Mouse (Mus musculus) embryonic stem cell, embryonic (primary cell): Measurements from ENCODE around the gene Runx3.

ENCODE experiments used
- CTCF ChIA-PET, 4 experiments: fragments of 300-600 bp in 2 of 4; fragments of 350-600 bp in 2 of 4; sonication (Branson Sonifier 250); formaldehyde crosslinking; loops; one replicate each; lab custom pipeline; 2022; ENCODE audit warnings: inconsistent platforms in 2 of 4; lab: Charles Lee
- POLR2A ChIA-PET, 4 experiments: fragments of 300-600 bp in 2 of 4; fragments of 350-600 bp in 2 of 4; sonication (Branson Sonifier 250); formaldehyde crosslinking; loops; one replicate each; lab custom pipeline; 2022; ENCODE audit warnings: antibody characterized with exemption in 4 of 4, inconsistent platforms in 1 of 4; lab: Charles Lee

Runx3 gene

GRCm38 (mm10) chr4:135102019-135102740 is 18.3 kb upstream of the Runx3 start:
- POLR2A ChIA-PET = interaction anchor here in 2 of 4 experiments (1.1 to 1.5 kb wide), 2 partner anchors 22 to 26 kb away, joined by 3 to 5 read pairs; no protein-coding TSS in a partner anchor
- CTCF ChIA-PET = interaction anchor here in 3 of 4 experiments (0.9 to 2.1 kb wide), 3 partner anchors 11 to 17 kb away, joined by 3 to 8 read pairs (median 5); no protein-coding TSS in a partner anchor

DNA sequence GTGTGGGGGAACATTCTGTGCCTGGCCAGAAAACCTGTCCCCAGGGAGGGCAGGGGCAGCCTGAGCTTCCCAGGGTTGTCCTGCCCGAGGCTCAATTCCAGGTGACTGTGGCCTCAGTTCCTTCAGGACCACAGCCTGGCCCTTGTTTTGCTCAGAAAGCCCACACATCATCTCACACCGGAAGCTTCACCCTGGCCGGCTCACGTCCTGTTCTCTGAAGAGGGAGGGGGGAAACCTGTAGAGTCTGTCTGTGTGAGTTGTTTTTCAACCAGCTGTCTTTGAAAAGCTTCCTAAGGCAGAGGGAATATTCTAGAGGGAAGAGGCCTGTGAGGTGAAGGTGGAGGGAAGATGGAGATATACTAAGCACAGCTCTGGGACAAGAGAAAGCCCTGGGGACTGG is 17.7 kb upstream of the Runx3 start:
- CTCF ChIA-PET = interaction anchor here in 3 of 4 experiments (0.6 to 2.1 kb wide), 7 partner anchors 11 to 108 kb away, joined by 3 to 11 read pairs (median 3); no protein-coding TSS in a partner anchor
- POLR2A ChIA-PET = interaction anchor here in 2 of 4 experiments (1.1 to 1.5 kb wide), 2 partner anchors 23 to 26 kb away, joined by 3 to 5 read pairs; no protein-coding TSS in a partner anchor

DNA sequence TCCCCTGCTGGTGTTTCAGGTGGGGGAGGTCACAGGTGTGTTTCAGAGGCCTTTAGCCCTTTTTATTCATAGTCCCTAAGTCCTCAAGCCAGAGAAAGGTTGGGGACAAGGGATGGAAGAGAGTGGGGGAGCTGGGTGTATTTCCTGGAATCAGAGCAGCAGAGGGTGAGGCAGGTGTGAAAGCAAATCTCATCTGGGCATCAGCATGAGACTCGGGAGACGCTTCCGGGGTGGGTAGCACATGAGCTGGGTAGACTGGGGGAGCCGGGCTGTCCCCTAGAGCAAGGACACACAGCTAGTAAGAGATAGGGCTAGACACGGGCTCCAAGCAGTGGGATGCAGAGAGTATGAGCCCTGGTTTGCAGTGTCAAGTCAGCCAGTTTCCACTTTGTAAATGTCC is 16.7 kb upstream of the Runx3 start:
- CTCF ChIA-PET = interaction anchor here (0.6 to 2.1 kb wide), 7 partner anchors 19 to 390 kb away, joined by 3 to 8 read pairs (median 3); no protein-coding TSS in a partner anchor
- POLR2A ChIA-PET = interaction anchor here in 1 of 4 experiments (0.6 kb wide), 1 partner anchor 29 kb away, joined by 8 read pairs; no protein-coding TSS in a partner anchor

DNA sequence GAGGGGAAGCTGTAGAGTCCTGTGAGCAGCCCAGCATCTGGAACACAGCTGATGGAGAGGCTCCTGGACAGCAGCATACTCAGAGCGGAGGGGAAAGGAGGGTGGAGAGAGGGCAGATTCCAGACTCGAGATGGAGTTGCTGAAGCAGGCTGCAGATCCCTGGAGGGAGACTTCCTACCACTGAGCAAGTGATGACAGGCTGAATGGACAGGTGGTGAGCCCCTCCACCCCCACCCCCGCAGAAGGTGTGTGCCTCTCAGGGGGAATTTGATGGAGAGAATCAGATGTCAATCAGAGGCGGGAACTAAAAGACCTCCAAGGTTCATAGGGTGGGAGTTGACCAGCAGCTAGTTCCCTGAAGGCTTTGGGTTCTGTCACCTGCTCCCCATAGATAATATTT is 13.5 kb upstream of the Runx3 start:
- ChIA-PET CTCF (interaction anchor here in 3 of 4 experiments (0.6 to 1.8 kb wide), 3 partner anchors 24 to 43 kb away, joined by 4 to 9 read pairs (median 6); no protein-coding TSS in a partner anchor), POLR2A (interaction anchor here in 2 of 4 experiments (0.8 to 1.1 kb wide), 2 partner anchors 8 to 351 kb away, joined by 3 read pairs; no protein-coding TSS in a partner anchor)

DNA sequence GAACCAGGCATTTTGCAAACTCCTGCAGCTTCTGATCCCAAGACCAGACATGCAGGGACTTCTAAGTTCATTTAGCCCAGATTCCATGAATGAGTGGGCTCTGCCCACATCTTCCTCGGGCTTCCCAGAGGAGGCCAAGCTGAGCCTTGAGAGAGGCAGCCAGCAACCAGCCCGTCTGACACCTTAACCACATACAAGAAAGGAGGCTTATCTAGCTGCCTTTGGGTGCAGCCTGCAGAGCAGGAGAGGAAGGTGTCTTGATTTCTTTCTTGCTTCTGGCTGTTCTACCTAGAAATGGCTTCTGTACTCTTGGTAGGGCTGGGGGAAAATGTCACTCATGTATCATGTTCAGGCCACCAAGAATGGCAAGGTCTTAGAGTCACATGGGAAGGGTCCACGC is 11.8 kb upstream of the Runx3 start:
- ChIA-PET POLR2A (no interaction called here), CTCF (no interaction called here)

GRCm38 (mm10) chr4:135113656-135114055 is 6.8 kb upstream of the Runx3 start:
- CTCF ChIA-PET = interaction anchor here in 2 of 4 experiments (0.6 to 4.2 kb wide), 7 partner anchors 11 to 100 kb away, joined by 3 to 22 read pairs (median 3); no protein-coding TSS in a partner anchor
- POLR2A ChIA-PET = interaction anchor here in 1 of 4 experiments (1.3 to 2.8 kb wide), 2 partner anchors 22 to 160 kb away, joined by 4 to 6 read pairs; no protein-coding TSS in a partner anchor

- CTCF ChIA-PET = interaction anchor here in 3 of 4 experiments (0.6 to 4.2 kb wide), 3 partner anchors 48 to 593 kb away, joined by 3 to 22 read pairs (median 5); no protein-coding TSS in a partner anchor
- POLR2A ChIA-PET = interaction anchor here in 2 of 4 experiments (0.7 to 2.8 kb wide), 6 partner anchors 10 to 160 kb away, joined by 3 to 6 read pairs (median 4); no protein-coding TSS in a partner anchor
These were observed 6.2 kb upstream of the Runx3 start for GRCm38 (mm10) chr4:135114301-135114700.

DNA sequence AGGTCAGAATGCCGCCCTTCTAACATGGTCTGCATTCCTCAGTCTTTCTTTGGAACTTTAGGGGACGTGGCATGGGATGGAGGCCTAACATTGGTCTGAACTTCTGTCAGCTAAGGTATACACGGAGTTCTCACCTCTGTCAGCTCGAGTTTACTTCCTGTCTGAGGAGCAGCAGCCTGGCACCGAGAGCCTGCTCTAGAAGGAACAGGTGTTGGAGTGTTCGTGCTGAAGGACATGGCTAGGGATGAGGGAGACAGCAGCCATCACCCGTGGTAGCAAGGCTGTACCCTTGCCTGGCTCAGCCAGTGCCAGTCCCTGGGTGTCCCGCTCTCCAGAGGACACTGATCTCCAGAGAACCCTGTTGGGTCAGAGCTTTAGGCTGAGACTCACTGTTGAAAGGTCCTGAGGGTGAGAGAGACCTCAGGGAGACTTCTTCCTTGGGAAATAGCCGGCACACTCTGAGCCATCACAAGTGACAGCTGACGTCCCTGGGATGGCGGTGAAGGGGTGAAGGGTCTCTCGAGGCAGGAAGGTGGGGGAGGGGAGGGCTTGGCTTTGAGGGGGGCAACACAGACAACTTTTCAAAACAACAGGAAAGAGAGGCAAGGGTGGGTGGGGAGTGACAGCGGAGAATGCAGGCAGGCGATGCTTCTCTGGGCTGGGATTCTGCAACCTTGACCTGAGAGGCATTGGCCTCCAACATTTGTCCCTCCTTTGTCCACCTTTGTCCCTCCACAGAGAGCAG is 4.9 kb upstream of the Runx3 start:
- CTCF ChIA-PET = interaction anchor here in 3 of 4 experiments (0.6 to 4.2 kb wide), 5 partner anchors 21 to 153 kb away, joined by 3 to 22 read pairs (median 4); no protein-coding TSS in a partner anchor
- POLR2A ChIA-PET = interaction anchor here in 3 of 4 experiments (0.6 to 2.8 kb wide), 8 partner anchors 9 to 192 kb away, joined by 3 to 7 read pairs (median 4); partner anchors contain the start of gene Rsrp1 (in 1 of the 3)

DNA sequence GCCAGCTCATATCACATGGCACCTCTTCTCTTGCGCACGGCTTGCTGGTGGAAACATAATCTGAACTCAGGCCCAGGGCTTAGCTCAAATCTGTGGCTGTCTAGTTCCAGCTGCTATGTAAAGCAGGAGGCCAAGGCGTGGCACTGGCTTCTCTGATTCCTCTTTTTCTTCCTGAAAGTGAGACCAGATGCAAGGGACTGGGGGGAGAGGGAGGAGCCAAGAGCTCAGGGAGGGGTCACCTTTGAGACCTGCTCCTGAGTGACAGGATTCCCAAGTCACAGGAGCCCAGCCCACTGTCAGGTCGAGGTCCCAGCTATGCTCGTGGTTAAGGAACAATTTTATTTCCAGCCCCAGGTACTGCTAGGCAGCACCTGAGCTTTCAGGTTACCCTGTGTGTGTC is 4.1 kb upstream of the Runx3 start:
- POLR2A ChIA-PET = interaction anchor here in 3 of 4 experiments (0.6 to 1.9 kb wide), 10 partner anchors 8 to 592 kb away, joined by 3 to 7 read pairs (median 4); partner anchors contain the start of gene Rsrp1 (in 1 of the 3)

DNA sequence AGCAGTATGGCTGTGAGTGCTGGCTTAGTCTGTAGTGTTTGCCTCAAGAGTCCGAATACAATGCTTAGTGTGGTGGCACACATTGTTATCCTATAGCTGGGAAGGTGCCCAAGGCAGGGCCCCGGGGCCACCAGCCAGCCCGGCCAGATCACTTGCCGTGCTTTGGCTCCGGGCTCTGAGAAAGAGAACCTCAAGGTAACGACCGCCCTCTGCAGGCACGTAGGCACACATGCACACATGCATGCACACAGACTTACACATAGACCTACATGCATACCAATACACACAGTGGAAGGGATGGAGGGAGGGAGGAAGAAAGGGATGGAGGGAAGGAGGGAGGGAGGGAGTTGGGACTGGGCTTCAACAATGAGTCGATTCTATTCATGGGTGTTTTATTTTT is 2.6 kb upstream of the Runx3 start:
- ChIA-PET CTCF (no interaction called here), POLR2A (no interaction called here)

More for the DNA sequence above, 4.1 kb upstream of the Runx3 start:
- CTCF ChIA-PET = interaction anchor here (0.6 to 4.2 kb wide), 17 partner anchors 10 to 487 kb away, joined by 3 to 22 read pairs (median 4); no protein-coding TSS in a partner anchor

- POLR2A ChIA-PET = interaction anchor here in 2 of 4 experiments (0.7 to 1.2 kb wide), 3 partner anchors 17 to 196 kb away, joined by 3 read pairs; partner anchors contain the start of gene Rsrp1 (in 1 of the 2)
- CTCF ChIA-PET = interaction anchor here in 1 of 4 experiments (2.0 kb wide), 1 partner anchor 52 kb away, joined by 9 read pairs; no protein-coding TSS in a partner anchor
These were observed 1.5 kb upstream of the Runx3 start for GRCm38 (mm10) chr4:135118855-135119474.

GRCm38 (mm10) chr4:135123721-135124120 is 3.3 kb downstream of the Runx3 start:
- ChIA-PET CTCF (interaction anchor here in 1 of 4 experiments (1.7 kb wide), 2 partner anchors 57 to 161 kb away, joined by 4 to 5 read pairs; no protein-coding TSS in a partner anchor), POLR2A (interaction anchor here in 2 of 4 experiments (0.6 to 0.8 kb wide), 3 partner anchors 56 to 183 kb away, joined by 3 to 5 read pairs (median 3); no protein-coding TSS in a partner anchor)

DNA sequence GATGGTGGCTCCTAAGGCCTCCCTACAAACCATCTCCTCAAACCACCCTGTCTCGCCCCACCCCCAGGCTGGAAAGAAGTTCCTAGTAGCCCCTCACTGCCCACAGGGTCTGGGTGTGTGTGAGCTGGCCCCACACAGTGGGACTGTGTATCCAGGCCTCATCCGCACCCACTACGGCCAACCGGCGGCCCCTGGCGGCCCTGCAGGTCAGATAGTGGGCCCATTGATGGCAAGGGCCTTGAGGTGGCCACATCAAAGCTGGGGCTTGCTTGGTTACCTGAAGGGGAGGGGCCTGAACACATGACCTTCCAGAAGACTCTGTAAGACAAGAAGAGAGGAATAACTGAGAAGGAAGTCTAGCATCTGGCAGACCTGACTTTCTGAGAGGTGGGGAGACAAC is 4.3 kb downstream of the Runx3 start:
- CTCF ChIA-PET = interaction anchor here in 3 of 4 experiments (0.5 to 1.7 kb wide), 3 partner anchors 27 to 105 kb away, joined by 4 to 5 read pairs (median 5); no protein-coding TSS in a partner anchor
- POLR2A ChIA-PET = interaction anchor here in 3 of 4 experiments (0.6 to 1.9 kb wide), 3 partner anchors 8 to 34 kb away, joined by 4 to 6 read pairs (median 5); no protein-coding TSS in a partner anchor

DNA sequence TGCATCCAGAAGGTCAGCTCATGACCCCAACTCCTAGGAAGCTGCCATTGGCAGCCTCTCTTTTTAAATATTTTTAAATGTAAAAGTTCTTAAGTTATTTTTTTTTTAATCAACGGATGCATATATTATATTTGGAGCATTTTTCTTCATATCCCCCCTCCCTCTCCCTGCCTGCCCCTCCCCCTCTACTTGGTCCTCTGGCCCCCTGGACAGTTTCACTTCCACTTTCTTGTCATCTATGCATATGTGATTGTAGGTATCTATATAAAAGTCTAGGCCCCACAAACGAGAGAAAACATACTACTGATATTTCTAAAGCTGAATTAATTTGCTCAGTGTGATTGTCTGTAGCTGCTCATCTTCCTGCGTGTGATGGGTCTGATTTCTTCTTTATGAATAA is 4.7 kb downstream of the Runx3 start:
- POLR2A ChIA-PET = interaction anchor here in 3 of 4 experiments (0.6 to 1.9 kb wide), 5 partner anchors 9 to 331 kb away, joined by 4 to 6 read pairs (median 5); no protein-coding TSS in a partner anchor
- CTCF ChIA-PET = interaction anchor here in 3 of 4 experiments (0.5 to 1.7 kb wide), 5 partner anchors 27 to 105 kb away, joined by 3 to 8 read pairs (median 5); no protein-coding TSS in a partner anchor

- ChIA-PET CTCF (interaction anchor here (0.5 to 1.8 kb wide), 11 partner anchors 10 to 152 kb away, joined by 3 to 7 read pairs (median 4); no protein-coding TSS in a partner anchor), POLR2A (interaction anchor here in 1 of 4 experiments (0.9 kb wide), 1 partner anchor 10 kb away, joined by 3 read pairs; no protein-coding TSS in a partner anchor)
These were observed 5.9 kb downstream of the Runx3 start for GRCm38 (mm10) chr4:135126385-135126784.

DNA sequence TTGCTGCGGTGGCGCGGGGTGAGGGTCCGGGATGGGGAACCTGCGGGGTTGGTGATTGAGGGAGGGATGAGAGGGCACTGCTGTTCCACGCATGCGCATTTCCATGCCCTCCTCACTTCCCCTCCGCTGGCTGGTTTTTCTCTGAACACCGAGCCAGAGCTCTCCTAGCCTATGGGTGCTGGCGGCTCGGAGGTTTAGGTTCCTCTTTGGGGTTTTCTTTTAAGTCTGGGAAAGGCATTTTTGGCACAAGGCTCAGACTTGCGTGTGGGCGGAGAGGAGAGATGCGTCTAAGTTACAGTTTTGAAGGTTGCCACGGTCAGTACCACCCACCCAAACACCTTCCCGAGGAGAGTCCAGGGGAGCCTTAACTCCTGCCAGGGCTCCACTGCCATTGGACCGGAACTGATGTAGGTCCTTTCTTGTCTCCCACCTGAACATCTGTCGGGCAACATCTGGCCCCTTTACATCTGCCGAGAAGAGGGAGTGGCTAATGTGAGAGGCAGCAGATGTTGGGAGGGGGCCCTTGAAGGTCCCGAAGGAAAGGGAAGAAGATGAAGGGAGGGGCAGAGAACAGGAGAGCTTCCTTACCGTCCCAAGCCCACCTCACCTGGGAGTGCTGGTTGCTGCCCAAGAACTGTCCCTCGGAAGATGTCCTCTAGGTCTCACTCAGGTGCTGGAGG is 8.5 kb downstream of the Runx3 start:
- ChIA-PET CTCF (interaction anchor here in 3 of 4 experiments (0.6 to 1.5 kb wide), 6 partner anchors 8 to 508 kb away, joined by 3 to 9 read pairs (median 3); partner anchors contain the start of gene Runx3 (in 1 of the 3)), POLR2A (interaction anchor here in 2 of 4 experiments (0.8 to 1.0 kb wide), 2 partner anchors 26 to 38 kb away, joined by 3 read pairs; no protein-coding TSS in a partner anchor)
